Mouse (Mus musculus) cerebellum, adult 2 months (tissue): ENCODE measurements at regions not wholly inside any gene's neighbourhood (a gene's known extent, or its start where the extent isn't known, plus 50 kb on each side); places are given as distances from the start of the nearest gene placed in this dataset.
A peak's percentile ranks its signal among the peaks of the same experiment; 100 is the strongest.

ENCODE experiments used
- DNase-seq, 2 experiments: peaks; one replicate each; pipeline ENCODE4 v3.0.0; 2021
- H3K27ac ChIP-seq: fragments of 200-500 bp; 2 replicates; pipeline ENCODE4 v1.5.1; 2012; ENCODE audit warnings: low read length, control low read depth, inconsistent platforms; ENCODE audit not compliant: insufficient read depth
- H3K27me3 ChIP-seq: fragments of 200-500 bp; 2 replicates; pipeline ENCODE4 v1.6.1; 2012; ENCODE audit warnings: inconsistent platforms, mild to moderate bottlenecking, low read length, moderate library complexity; ENCODE audit not compliant: control insufficient read depth, insufficient read depth
- H3K4me1 ChIP-seq: fragments of 200-500 bp; 2 replicates; pipeline ENCODE4 v1.6.1; 2011; ENCODE audit warnings: low read length; ENCODE audit not compliant: control insufficient read depth, insufficient read depth
- H3K4me3 ChIP-seq: fragments of 200-500 bp; replicated peaks from 2 replicates; pipeline ENCODE3; 2011; ENCODE audit warnings: mild to moderate bottlenecking, low read depth, low read length, control low read depth; ENCODE audit not compliant: insufficient read depth
- CTCF ChIP-seq: fragments of 200-500 bp; IDR thresholded peaks from 2 replicates; pipeline ENCODE4 v1.5.1; 2011; ENCODE audit warnings: low read depth, mild to moderate bottlenecking, control low read depth, low read length, moderate library complexity, borderline replicate concordance; ENCODE audit not compliant: insufficient read depth
- POLR2A ChIP-seq: fragments of 200-500 bp; IDR thresholded peaks from 2 replicates; pipeline ENCODE4 v1.6.1; 2011; ENCODE audit warnings: low read length, control low read depth, borderline replicate concordance; ENCODE audit not compliant: insufficient read depth
- WGBS: fragments of 180-500 bp; shearing (Covaris S2); methylation state at CpG from one replicate; pipeline ENCODE4 v1.1.7; 2018; 5-methylcytosine and 5-hydroxymethylcytosine counted together

DNA sequence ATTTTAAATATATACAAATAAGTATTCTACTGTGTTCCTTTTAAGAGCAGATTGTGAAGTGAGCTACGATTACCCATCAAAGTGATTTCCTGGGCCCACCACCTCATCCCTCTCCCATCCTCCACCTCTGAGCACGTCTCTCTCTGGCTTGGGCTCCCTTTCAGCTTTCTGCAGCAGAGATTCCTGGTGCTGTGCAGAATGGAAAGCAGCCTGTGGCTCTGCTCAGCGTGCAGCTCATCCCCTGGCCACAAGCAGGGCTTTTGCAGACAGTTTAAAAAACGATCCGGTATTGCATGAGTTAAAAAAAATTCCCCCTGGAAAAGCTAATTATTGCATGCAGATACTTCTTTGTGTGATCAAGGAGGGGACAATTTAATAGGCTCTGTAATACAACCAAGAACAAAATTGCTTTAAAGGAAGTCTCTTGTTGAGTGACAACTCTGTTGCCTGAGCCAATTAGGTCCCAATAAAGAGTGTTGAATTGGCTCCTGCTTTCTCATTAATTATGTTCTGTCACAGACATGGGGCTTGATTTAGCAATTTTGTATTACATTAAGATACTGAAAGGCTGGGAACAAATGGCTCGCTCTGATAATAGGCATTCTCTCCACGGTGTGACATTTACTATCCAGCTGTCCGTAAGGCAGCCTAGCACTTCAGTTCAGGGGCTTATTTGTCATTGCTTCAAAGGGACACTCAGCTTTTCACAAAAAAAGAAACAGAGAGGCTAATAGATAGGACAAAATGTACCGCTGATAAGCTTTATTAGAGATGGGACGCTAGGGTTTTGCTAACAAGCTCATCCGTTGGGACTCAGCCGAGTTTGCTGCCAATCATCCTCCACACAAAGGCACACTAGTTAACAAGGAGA, 345.9 kb upstream of the G2e3 start:
- H3K4me3 ChIP-seq, result no peak overlapping the region
- 19% methylated on average over 12 of the region's 12 CpGs for WGBS

DNA sequence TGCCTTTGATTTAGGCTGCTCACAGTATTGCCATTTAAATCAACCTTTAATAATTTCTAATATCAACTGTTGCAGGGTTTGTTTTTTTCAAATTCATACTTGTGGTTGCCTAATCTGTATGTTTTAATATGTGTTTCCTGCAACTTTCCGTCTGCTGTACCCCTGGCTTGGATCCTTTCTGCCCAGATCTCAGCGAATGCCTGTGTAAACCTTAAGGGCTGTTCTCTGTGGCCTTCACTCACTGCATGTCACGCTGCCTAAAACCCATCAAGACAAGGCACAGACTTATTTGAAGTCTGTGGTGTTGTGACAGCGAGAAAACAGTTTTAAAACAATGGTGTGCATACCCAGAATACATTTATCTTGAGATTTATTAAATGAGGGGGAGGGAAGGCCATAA, 346.8 kb upstream of the G2e3 start:
- peaks cover 2% of the 10 kb centered on the region; the same call in 1 of the 2 replicates for H3K4me1 ChIP-seq
- H3K27me3 ChIP-seq, result no peaks in the 10 kb centered on the region; the same call in 1 of the 2 replicates
- TF ChIP-seq POLR2A, result no peak
- TF ChIP-seq CTCF, result no peak
- H3K4me3 ChIP-seq, result no peak overlapping the region
- H3K27ac ChIP-seq, result no peak overlapping the region
- WGBS, result 54% methylated on average over 4 of the region's 4 CpGs
- no peak for DNase-seq

More for the DNA sequence above, 345.9 kb upstream of the G2e3 start:
- DNase-seq, result no peak
- TF ChIP-seq CTCF (no peak), POLR2A (no peak)
- Histone ChIP-seq H3K27me3 (no peaks in the 10 kb centered on the region; the same call in 1 of the 2 replicates), H3K27ac (no peak overlapping the region), H3K4me1 (peaks cover 2% of the 10 kb centered on the region; the same call in 1 of the 2 replicates)

DNA sequence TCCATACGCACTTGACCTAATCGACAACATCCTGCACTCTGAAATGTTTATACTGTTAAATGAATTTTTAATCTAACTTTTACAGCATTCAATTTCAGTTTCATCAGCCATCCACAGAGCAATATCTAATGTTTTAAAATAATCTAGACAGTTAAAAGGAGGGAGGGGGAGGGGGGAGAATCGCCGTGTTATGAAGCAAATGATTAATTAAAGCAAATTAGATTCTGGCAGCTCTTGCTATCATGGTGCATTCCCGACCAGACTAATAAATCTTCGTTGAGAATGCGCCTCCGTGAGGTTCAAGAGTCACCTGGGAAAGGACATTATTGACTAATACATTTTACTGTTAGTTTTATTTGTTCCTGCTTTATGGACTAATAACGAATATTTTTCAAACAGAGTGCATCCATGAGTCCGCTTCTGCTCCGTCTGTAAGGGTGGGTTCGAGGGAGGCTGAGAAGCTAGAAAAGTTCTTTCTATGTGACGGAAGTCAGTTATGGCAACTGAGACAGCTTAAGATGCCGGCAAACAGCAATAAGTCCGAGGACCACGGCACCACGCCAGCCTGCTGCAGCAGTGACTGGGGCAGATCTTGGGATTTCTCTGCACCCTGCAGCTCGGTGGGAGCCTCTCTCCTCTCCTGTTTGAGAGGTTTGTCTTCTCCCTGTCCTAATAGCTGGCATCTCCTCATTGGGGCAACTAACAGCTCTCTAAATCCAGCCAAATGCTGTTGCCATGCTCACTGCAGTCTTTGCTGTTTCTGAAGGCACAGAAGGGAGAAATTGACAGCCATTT, 347.4 kb upstream of the G2e3 start:
- TF ChIP-seq CTCF (no peak), POLR2A (no peak)
- no peaks in the 10 kb centered on the region; the same call in 1 of the 2 replicates for H3K27me3 ChIP-seq
- no peak for DNase-seq
- peaks cover 2% of the 10 kb centered on the region; the same call in 1 of the 2 replicates for H3K4me1 ChIP-seq
- H3K27ac ChIP-seq, result no peak overlapping the region
- no peak overlapping the region for H3K4me3 ChIP-seq
- 32% methylated on average over 18 of the region's 18 CpGs for WGBS

DNA sequence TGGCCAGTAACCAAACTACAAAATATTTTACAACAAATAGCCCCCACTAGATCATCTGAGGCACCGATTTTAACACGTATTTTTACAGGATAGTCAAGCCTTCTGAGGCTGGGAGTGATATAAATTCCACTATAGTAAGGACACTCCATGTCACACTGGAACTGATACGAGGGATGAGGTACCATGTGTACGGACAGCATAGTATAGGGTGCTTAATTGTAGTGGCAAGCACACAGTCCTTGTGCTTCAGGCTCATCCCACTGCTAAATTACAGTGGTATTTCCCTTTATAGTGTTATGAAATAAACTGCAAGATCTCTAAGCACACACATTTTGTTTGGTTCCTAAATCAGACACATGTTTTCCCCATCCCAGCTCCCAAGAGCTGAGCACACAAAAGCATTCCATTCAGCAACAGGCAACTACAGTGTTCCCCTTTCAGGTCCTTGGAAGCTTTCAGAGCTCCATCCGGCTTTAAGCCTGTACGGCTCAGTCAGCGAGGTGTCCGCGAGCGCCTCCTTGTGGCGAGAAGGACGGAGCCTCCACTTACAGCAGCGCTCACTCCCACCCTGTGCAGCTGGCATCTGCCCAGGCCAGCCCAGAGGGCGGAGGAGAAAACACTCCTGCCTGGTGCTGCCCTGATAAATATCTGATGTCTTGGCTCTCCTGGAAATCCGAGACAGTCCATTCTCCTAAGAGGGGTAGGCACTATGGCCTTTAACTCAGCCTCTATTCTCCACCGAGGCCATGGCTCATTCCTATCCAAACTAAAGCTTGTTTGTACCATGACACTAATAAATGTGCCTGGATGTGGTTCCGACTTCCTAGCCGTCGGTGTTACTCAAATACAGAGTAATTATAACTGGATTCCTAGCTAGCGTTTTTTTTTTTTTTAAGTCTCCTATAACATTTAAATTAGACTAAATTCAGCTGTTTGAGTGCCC, 348.3 kb upstream of the G2e3 start:
- no peaks in the 10 kb centered on the region; the same call in 1 of the 2 replicates for H3K27me3 ChIP-seq
- peak; percentile 48; the same call in 1 of the 2 replicates for TF ChIP-seq CTCF
- TF ChIP-seq POLR2A, result no peak
- H3K27ac ChIP-seq, result no peak overlapping the region
- DNase-seq, result peak; percentile 43 to 48
- peaks cover 2% of the 10 kb centered on the region; the same call in 1 of the 2 replicates for H3K4me1 ChIP-seq
- H3K4me3 ChIP-seq, result no peak overlapping the region
- WGBS, result 27% methylated on average over 20 of the region's 20 CpGs

DNA sequence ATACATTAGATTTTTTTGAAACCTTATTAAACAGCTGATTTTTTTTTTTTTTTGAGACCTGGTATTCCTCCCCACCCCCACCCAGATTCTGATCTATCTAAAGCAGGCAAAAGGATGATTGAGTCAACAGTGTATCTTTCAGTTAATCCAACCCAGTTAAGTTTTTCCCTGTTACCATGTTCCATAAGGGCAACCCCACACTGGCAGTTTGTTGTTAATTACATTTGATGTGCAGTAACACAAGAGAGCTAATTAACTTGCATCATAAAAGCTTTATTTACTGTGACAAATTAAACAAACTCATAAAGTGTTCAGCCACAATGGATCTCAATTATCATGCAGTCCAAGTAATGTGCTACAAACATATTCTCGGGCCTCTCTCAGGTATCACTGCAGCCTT, 346.8 kb upstream of the Prkd1 start:
- Histone ChIP-seq H3K27ac (no peak overlapping the region), H3K4me1 (peaks cover 1% of the 10 kb centered on the region; the same call in 1 of the 2 replicates), H3K27me3 (no peaks in the 10 kb centered on the region; the same call in 1 of the 2 replicates), H3K4me3 (no peak overlapping the region)
- 90% methylated on average over 1 of the region's 1 CpGs for WGBS
- TF ChIP-seq POLR2A (no peak), CTCF (no peak)
- no peak for DNase-seq

DNA sequence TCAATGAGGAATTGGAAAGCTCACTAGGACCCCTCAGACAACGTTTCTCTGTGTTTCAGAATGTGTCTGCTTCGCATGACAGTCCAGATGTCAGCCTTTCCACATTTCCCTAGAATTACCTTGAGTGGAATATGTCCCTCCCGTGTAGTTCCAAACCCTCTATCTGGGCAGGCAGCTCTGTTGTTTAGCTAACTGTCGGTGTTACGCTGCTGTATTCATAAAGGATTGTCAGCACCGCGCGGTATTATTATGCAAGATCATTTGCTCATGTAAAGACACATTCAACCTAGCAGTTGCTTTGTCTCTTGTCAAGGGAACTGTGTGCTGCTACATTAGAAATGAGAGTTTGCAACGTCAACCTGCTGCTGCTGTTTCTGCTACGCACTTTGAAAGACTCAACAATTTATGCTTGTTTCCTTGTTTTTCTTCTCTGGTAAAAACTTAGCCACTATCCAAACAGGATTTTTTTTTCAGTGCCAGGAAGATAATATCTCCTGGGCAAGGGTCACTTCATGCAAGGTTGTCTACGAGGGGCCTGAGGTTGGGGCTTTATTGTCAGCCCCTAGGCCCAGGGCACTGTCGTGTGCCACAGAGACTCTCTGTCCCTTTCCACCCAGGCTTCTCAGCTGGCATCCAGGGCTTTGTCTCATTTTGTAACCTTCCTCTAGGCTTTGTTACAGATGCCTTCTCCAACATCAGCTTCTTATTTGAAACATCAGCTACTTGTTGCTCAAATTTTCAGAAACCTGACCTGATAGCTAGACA, 340.8 kb upstream of the Prkd1 start:
- WGBS, result 38% methylated on average over 12 of the region's 12 CpGs
- no peak for DNase-seq
- Histone ChIP-seq H3K4me1 (no peaks in the 10 kb centered on the region), H3K27ac (no peak overlapping the region), H3K27me3 (no peaks in the 10 kb centered on the region), H3K4me3 (no peak overlapping the region)
- TF ChIP-seq CTCF (no peak), POLR2A (no peak)
